Mouse (Mus musculus) cerebellum, postnatal 25 days (tissue): ENCODE measurements around the gene Prap1.

Source experiments
- DNase-seq, 2 experiments: peaks; one replicate each; pipeline ENCODE4 v3.0.0; 2021; ENCODE audit warnings: mixed read lengths in 2 of 2

Prap1 gene

DNA sequence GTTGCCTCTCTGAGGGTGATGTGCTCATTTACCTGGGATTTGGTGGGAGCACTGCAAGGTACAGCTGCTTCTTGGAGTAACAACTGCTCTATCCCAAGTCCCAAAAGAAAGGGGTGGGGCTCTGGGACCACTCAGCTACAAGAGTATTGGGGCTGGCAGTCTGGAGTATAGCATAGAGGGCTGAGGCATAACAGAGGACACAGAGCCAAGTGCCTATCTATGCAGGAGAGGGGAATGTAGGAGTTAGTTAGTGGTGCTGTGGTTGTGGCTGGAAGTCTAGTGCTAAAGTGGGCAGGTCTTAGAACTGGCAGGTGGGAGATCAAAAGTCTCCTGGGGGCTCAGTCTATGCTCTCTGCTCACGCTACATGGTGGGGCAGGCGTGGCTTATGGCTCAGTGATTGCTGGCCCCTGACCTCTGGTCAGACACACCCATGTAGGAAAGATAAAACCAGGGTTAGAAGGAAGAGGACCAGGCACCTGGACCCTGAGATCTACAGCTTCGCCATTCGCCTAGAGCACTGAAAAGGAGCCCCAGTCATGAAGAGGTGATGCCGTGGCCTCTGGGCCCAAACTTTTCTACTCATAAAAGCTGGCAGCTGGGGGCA lies at the start of gene Prap1:
TSS of gene Prap1 (plus strand) at position 472 of the 605 bp plus-strand sequence.
- DNase-seq = no peak

GRCm38 (mm10) chr7:140045546-140045945 lies 47.6 kb upstream of the Prap1 start:
- no peak for DNase-seq

- peak in 1 of 2 experiments; percentile 28 for DNase-seq
These were observed 45.3 kb upstream of the Prap1 start for GRCm38 (mm10) chr7:140047811-140048311.

GRCm38 (mm10) chr7:140048361-140049114 lies 44.7 kb upstream of the Prap1 start, which contains the start of gene Msx3:
Gene Msx3 (minus strand): TSS chr7:140049089.
- DNase-seq = no peak

DNA sequence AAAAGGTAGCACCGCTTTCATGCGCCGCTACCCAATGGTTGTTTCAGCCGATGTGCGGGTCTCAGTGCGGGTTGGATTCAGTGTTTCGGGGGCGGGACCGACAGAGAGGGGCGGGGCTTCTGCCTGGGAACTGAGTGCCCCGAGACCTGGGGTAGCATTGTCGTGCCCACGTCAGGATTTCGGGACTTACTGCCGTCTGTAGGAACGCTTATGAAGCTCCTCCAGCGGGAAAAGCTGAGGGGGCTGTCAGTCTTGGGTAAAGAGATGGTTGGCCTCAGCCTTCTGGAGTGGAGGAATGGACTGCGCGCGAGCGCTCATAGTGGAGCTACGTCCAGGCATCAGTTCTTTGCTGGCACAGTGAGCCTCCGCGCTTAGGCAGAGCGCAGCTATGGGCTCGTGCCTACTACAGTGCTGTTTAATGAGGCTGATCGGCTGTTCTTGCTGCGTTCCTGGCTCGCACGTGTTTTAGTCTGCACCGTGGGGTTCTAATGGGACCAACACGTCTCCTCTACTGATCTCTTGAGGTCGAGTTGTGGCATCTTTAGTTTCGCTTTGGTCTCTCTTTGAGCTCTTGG lies 44.0 kb upstream of the Prap1 start:
- DNase-seq = peak in 1 of 2 experiments; percentile 27

DNA sequence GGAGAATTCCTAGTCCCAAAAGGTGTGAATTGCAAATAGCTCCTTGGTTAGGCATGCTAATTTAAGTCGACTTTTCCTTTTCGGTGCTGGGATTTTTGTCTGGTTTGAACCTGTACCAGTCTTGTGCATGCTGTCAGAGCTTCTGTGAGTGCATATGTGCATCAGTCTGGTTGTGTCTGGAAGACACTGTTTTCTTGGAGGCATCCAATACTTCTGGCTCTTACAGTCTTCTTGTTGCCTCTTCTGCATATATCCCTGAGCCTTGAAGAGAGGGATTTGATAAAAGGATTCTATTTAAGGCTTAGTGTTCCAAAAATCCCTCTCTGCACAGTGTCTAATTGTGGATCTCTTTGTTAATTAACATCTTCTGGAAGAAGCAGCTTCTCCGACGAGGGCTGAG lies 39.1 kb upstream of the Prap1 start:
- DNase-seq = no peak

- DNase-seq = peak in 1 of 2 experiments; percentile 37
These were observed 35.5 kb upstream of the Prap1 start for GRCm38 (mm10) chr7:140057413-140058407.

- no peak for DNase-seq
These were observed 34.7 kb upstream of the Prap1 start for GRCm38 (mm10) chr7:140058528-140058927.

GRCm38 (mm10) chr7:140059601-140060000 lies 33.6 kb upstream of the Prap1 start:
- no peak for DNase-seq

- peak in 1 of 2 experiments; percentile 54 for DNase-seq
These were observed 32.0 kb upstream of the Prap1 start for GRCm38 (mm10) chr7:140060936-140061831.

GRCm38 (mm10) chr7:140061832-140062130 lies 31.4 kb upstream of the Prap1 start:
- no peak for DNase-seq

DNA sequence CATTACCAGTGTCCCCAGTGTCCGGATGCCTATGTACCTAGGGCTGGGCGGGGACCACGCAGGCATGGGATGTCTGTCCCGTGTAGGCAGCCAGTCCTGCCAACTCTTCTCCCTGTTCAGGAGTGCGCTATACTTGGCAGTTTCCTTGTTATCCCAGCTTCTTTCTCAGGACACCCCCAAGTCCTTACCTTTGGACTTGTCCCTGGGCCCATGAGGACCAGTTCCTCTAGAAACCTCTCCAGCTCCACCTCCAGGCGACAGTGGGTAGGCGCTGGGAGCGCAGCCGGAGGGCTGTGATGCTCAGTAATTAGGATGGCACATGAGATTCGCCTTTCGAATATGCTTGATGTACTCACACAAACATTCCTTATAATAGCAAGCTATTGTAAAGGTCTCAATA lies 30.9 kb upstream of the Prap1 start:
- peak in 1 of 2 experiments; percentile 57 for DNase-seq

DNA sequence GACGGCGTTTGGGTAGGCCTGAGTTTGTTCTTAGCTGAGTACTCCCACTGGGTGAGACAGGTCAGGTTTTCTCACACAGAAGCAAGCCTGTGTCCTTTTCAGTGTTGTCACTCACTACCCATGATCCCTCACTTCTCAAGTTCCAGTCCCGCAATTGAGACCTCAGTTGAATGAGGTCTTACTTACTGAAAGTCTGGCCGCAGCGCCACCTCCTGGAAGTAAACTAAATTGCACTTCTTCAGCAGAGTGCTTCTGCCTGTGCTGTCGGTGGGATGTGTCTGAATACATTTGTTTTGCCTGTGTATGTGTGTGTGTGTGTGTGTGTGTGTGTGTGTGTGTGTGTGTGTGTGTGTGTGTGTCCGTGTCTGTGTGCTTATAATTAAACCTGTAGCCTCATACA lies 30.1 kb upstream of the Prap1 start:
- peak; percentile 68 to 84 for DNase-seq

GRCm38 (mm10) chr7:140067397-140067796 lies 25.8 kb upstream of the Prap1 start:
- DNase-seq = no peak

DNA sequence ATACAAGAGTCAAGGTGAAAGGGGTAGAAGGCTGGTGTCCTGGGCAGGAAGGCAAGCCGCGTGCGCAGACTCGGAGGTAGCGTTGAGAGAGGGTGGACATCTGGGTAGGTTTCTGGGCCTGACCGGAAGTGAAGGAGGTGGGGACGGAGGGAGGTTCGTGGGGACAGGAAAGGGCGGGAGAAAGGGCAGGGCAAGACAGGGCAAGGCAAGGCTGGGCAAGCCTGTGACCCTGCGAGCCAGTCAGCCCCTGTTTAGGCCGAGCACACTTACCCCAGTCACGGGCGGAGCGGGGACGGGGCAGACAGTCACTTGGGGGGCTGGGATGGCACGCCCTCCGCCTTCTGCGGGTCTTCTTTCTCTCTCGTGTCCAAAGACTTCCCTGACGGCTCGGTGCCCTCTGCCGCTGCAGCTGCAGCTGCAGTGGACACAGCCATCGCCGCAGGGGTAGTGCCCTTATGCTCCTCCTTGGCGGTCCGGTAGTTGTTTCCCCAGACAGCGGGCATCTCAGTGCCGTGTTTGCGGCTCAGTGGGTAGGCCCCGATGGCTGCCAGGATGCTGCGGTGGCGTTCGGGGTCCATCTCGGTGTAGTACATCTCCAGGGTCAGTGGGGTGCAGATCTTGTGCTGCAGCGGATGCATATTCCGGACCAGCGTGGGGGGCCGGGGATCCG lies 23.0 kb upstream of the Prap1 start:
- no peak for DNase-seq

DNA sequence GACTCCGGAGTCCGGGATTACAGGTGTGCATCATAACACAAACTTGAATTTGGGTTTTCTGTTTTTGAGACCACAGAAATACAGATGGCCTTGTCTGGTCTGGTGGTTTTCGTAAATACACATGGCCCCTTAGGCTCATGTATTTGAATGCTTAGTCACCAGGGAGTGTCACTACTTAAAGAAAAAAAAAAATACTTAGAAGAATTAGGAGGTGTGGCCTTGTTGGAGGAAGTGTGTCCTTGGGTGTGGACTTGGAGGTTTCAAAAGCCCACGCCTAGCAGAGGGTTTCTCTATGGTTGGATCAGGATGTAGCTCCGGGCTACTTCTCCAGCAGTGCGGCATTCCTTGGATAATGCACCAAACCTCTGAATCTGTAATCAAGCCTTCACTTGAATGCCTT lies 15.5 kb upstream of the Prap1 start:
- no peak for DNase-seq

DNA sequence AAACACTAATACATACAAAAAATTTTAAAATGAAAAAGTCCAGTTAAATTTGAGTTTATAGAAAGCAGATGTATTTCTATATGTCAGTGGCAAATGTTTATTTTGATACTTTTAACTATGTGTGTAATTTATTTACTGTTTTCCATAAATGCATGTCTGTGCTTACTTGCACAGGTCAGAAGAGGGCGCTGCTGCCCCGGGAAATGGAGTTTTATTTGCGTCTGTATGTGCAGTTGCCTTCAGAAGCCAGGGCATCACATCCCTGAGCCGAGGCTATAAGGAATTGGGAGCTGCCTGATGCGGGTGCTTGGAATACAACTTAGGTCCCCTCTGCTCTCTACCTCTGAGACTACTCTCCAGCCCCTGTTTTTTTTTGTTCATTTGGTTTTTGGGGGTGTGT lies 14.5 kb upstream of the Prap1 start:
- peak; percentile 83 to 89 for DNase-seq

DNA sequence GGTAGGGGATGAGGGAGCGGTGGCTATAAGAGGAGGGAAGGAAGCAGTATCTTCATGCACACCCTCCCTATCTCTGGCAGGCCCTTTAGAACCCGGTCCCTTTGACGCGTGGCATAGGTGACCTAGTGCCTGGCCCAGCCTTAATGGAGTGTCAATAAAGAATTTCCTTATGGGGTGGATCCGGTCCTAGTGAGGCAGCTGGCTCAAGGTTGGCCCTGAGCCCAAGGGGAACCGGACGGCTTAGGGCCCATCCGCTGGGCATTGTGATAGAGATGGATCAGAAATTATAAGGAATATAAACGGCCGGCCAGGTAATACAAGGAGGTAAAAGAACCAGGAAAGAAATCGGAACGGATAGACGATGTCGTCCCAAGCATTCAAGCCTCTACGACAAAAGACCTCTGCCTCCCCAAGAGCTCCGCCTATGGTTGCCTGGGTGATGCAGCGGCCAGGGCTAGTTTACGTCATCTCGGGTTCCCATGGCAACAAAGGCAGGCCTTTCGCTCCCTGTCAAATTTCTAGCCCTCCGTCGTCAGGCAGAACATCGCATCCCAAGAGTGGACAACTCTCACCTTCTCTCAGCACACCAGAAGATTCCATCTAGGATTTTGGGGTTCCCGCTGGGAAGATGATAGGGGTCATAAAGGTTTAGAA lies 12.6 kb upstream of the Prap1 start:
- peak; percentile 89 to 94 for DNase-seq

DNA sequence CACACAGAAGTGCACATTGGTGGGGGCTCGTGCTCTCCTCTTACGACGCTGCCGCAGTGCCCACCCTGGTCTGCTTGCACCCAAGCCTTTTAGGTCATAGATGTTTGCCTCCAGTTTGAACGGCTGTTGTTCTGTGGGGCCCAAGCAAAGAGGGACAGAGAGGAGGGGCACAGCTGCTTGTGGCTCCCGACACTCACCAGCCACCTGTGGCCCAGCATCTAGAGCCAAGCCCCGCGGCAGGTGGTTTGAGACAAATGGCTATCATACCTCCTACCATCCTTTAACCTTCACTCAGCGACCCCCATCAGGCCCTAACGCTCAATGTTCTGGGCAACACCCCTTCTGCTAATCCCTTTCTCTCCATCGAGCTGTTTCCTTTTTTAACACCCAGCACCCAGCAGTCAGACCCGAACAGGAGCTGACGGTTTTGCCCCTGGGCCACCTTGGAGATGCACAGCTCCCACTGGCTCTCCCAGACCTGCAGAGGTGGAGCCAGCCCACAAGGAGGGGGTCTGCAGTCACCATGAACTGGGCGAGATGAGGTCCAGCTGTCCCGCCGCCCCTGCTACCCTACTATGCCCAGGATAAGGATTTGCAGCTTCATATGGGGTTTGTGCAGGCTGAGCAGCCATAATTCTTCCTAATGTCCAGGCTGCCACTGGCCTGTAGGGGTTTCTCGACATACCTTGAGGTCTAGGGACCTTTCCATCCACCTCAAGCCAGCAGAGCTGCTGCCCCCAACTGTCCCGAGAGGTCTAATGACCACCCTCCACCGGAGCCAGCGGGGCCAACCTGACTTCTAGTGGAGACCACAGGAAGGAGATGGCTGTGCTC lies 11.6 kb upstream of the Prap1 start:
- DNase-seq = peak; percentile 58 to 67
